Mouse (Mus musculus): ENCODE data around the gene Lmna. TPM values are rescaled to one million over a fixed set of nuclear protein-coding genes. Genes with fewer than 3 reads are reported as not detected.

The Lmna gene
- polyA plus RNA-seq, 1 experiment from 2014 or later: 183 TPM

DNA sequence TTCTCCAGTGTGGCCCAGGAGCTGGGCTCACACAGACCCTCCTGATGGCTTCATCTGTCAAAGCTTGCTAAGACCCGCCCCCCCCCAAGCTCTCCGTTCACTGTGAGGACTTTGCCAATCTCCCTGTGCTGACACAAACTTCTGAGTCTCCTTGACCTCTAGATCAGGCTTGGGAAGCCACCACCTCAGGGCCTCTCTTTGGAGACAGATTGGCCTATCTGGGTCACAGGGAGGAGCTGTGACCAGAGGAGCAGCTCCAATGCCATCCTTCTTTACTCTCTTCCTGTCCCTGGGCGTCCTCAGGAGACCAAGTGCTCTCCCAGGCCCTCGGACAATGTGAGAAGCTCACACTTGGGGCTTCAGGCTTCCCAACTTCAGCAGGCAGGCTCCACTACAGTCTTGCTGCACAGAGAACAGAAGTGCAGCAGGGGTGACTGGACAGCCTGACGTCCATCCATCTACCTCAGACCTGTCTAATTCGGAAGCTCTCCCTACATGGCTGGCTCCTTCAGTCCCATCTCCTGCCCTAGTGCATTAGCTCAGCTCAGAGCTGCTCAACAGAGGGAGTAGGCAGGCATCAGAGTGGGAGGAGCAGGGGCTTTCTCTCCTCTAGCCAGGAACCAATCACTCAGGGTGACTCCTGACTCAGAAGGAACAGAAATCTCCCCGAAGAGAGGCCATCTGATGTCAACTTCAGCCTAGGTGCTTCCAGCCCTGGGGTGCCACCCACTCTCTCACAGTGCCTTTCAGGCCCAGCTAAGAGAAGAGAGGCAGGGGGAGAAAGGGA, 52.8 kb downstream of the Lmna start:
- no peaks in the 10 kb centered on the region for H3K9me3 ChIP-seq
- H3K4me3 ChIP-seq: no peak overlapping the region
- H3K9ac ChIP-seq: no peak overlapping the region
- H3K36me3 ChIP-seq: no peaks in the 10 kb centered on the region
- H3K27ac ChIP-seq: no peak overlapping the region
- no peak overlapping the region for H3K4me2 ChIP-seq (replicated peaks)
- H3K4me1 ChIP-seq: peaks cover 29% of the 10 kb centered on the region
- no peak for ATAC-seq (ENCODE audit: low FRiP score, low read depth)
- WGBS: 69% methylated on average over 7 of the region's 7 CpGs
- H3K27me3 ChIP-seq: 0 out of 2 replicates have a peak, but pooled peaks cover 25% of the 10 kb centered on the region

DNA sequence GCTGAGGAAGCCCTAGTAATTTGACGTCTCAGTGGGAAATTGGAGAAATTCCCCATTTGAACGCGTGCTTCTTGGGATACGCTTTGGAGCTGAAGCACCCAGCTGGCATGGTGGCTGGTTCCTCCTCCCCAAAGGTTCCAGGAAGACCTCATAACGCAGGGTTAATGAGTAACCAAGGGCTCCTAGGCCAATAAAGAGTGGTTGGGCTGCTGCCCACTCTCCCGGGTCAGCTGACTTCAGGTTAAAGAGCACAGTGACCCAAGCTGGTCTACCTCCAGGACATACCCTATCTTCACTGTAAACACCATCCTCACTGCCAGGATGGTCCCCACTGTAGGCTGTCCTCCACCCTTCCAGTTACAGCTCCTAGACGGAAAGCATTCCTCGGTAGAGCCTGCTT, 53.4 kb downstream of the Lmna start:
- peaks cover 26% of the 10 kb centered on the region for H3K4me1 ChIP-seq
- no peaks in the 10 kb centered on the region for H3K9me3 ChIP-seq
- H3K36me3 ChIP-seq: no peaks in the 10 kb centered on the region
- no peak overlapping the region for H3K4me2 ChIP-seq (replicated peaks)
- WGBS: 83% methylated on average over 8 of the region's 8 CpGs
- H3K4me3 ChIP-seq: no peak overlapping the region
- H3K27ac ChIP-seq: no peak overlapping the region
- H3K27me3 ChIP-seq: 0 out of 2 replicates have a peak, but pooled peaks cover 25% of the 10 kb centered on the region
- H3K9ac ChIP-seq: no peak overlapping the region
- no peak for ATAC-seq (ENCODE audit: low FRiP score, low read depth)

- Histone ChIP-seq H3K9ac (no peak overlapping the region), H3K27ac (peak overlapping the region; percentile 33; the same call in 1 of the 2 replicates), H3K9me3 (no peaks in the 10 kb centered on the region), H3K4me2 (replicated peaks) (peak overlapping the region; percentile 25; the same call in 1 of the 2 replicates), H3K27me3 (0 out of 2 replicates have a peak, but pooled peaks cover 25% of the 10 kb centered on the region), H3K4me3 (no peak overlapping the region), H3K36me3 (no peaks in the 10 kb centered on the region), H3K4me1 (peaks cover 20% of the 10 kb centered on the region)
- WGBS: 70% methylated on average over 18 of the region's 18 CpGs
- no peak for ATAC-seq (ENCODE audit: low FRiP score, low read depth)
Observed at GRCm38 (mm10) chr3:88455588-88456264, 54.0 kb downstream of the Lmna start.

GRCm38 (mm10) chr3:88454762-88455587, 54.8 kb downstream of the Lmna start:
- no peaks in the 10 kb centered on the region for H3K9me3 ChIP-seq
- no peak overlapping the region for H3K9ac ChIP-seq
- no peaks in the 10 kb centered on the region for H3K36me3 ChIP-seq
- no peak for ATAC-seq (ENCODE audit: low FRiP score, low read depth)
- no peak overlapping the region for H3K4me3 ChIP-seq
- H3K4me1 ChIP-seq: peaks cover 19% of the 10 kb centered on the region
- WGBS: 43% methylated on average over 9 of the region's 9 CpGs
- 0 out of 2 replicates have a peak, but pooled peaks cover 21% of the 10 kb centered on the region for H3K27me3 ChIP-seq
- H3K4me2 ChIP-seq (replicated peaks): peak overlapping the region; percentile 25
- peak overlapping the region; percentile 33; the same call in 1 of the 2 replicates for H3K27ac ChIP-seq

GRCm38 (mm10) chr3:88453986-88454385, 55.8 kb downstream of the Lmna start:
- Histone ChIP-seq H3K36me3 (no peaks in the 10 kb centered on the region), H3K9me3 (no peaks in the 10 kb centered on the region), H3K27ac (no peak overlapping the region), H3K27me3 (0 out of 2 replicates have a peak, but pooled peaks cover 12% of the 10 kb centered on the region), H3K4me2 (replicated peaks) (no peak overlapping the region), H3K4me1 (peaks cover 25% of the 10 kb centered on the region), H3K9ac (no peak overlapping the region), H3K4me3 (no peak overlapping the region)
- no peak for ATAC-seq (ENCODE audit: low FRiP score, low read depth)
- 73% methylated on average over 8 of the region's 8 CpGs for WGBS

DNA sequence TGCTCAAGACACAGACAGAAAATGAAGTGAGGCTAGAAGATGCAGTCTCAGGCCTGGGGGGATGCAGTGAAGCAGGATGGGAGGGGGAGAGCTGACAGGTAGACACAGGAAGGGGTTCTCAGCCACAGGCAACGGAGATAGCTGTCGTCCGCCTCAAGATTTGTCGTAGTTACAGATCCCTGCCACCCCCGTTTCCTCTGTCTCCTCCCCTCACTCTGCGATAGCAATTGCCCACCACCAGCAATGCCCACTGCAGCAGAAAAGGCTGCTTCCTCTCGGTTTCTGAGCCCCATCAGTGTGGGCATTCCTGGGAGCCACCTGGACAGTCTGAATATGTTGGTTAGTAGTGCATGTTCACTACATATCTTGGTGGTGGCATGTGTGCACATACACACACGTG, 56.4 kb downstream of the Lmna start:
- no peaks in the 10 kb centered on the region for H3K36me3 ChIP-seq
- no peak overlapping the region for H3K4me2 ChIP-seq (replicated peaks)
- H3K9me3 ChIP-seq: no peaks in the 10 kb centered on the region
- H3K27me3 ChIP-seq: 0 out of 2 replicates have a peak, but pooled peaks cover 10% of the 10 kb centered on the region
- no peak overlapping the region for H3K4me3 ChIP-seq
- 54% methylated on average over 8 of the region's 8 CpGs for WGBS
- ATAC-seq (ENCODE audit: low FRiP score, low read depth): no peak
- no peak overlapping the region for H3K27ac ChIP-seq
- H3K4me1 ChIP-seq: peaks cover 21% of the 10 kb centered on the region
- H3K9ac ChIP-seq: no peak overlapping the region

GRCm38 (mm10) chr3:88452716-88453115, 57.0 kb downstream of the Lmna start:
- no peaks in the 10 kb centered on the region for H3K9me3 ChIP-seq
- no peaks in the 10 kb centered on the region for H3K36me3 ChIP-seq
- 0 out of 2 replicates have a peak, but pooled peaks cover 7% of the 10 kb centered on the region for H3K27me3 ChIP-seq
- H3K4me3 ChIP-seq: no peak overlapping the region
- H3K9ac ChIP-seq: no peak overlapping the region
- H3K4me1 ChIP-seq: peaks cover 17% of the 10 kb centered on the region
- 75% methylated on average over 6 of the region's 6 CpGs for WGBS
- no peak overlapping the region for H3K4me2 ChIP-seq (replicated peaks)
- H3K27ac ChIP-seq: no peak overlapping the region
- ATAC-seq (ENCODE audit: low FRiP score, low read depth): no peak

DNA sequence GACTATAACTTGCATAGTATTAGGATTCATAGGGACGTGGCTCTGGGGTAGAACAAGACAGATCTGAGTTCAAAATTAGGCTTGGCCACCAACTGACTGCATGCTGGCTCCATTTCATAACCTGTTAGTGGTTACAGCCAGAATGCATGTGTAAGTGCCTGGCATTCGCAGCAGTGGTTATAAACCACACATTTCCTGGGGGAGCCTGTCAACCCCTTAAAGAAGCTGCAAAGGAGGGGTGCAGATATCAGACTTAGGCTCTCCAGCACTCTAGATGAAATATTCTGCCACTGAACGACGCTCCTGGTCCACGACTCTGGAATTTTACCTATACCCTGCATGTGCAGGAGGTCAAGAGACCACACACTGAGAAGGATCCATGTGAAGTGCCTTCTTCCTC, 57.5 kb downstream of the Lmna start:
- WGBS: 69% methylated on average over 5 of the region's 5 CpGs
- Histone ChIP-seq H3K27me3 (0 out of 2 replicates have a peak, but pooled peaks cover 7% of the 10 kb centered on the region), H3K36me3 (no peaks in the 10 kb centered on the region), H3K4me3 (no peak overlapping the region), H3K4me2 (replicated peaks) (no peak overlapping the region), H3K9me3 (no peaks in the 10 kb centered on the region), H3K4me1 (peaks cover 17% of the 10 kb centered on the region), H3K9ac (no peak overlapping the region), H3K27ac (no peak overlapping the region)
- ATAC-seq (ENCODE audit: low FRiP score, low read depth): no peak

DNA sequence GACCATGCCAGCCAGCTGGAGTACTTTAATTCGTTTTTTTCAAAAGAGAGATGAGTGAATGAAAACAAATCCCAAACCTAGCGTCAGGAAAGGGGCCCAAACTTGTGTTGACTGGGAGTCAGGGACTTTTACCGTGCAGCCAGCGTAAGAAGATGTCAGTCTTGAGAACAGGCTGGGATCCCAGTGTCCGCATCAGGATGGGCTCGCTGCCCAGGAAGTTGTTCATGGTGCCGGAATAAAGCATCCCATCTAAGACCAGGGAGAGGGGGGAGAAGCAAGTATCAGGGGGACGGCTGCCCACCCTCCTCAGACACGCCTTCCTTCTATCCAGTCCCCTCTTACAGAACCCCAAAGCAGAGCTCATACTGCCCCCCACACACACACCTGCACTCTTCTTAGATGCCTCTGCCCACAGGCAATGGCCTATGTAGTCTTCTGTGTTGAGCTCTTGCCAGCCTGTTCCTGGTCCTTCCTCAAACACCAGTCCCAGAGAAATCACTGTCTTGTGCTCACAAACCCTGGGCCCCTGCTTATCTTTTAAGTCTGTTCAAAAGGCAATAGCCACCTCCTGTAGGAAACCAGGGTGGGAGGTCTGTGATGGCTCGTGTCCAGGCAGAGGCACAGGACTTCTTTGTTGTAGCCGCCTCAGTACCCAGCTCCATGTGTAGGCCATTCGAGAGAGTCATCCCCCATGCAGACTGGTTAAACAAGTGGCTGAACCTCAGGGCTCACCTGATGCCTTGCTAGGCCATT, 59.2 kb downstream of the Lmna start:
- Histone ChIP-seq H3K9me3 (no peaks in the 10 kb centered on the region), H3K27me3 (0 out of 2 replicates have a peak, but pooled peaks cover 7% of the 10 kb centered on the region), H3K4me3 (no peak overlapping the region), H3K27ac (no peak overlapping the region; the same call in 1 of the 2 replicates), H3K36me3 (no peaks in the 10 kb centered on the region), H3K9ac (no peak overlapping the region), H3K4me2 (replicated peaks) (peak overlapping the region; percentile 59; the same call in 1 of the 2 replicates), H3K4me1 (peaks cover 17% of the 10 kb centered on the region)
- 79% methylated on average over 12 of the region's 12 CpGs for WGBS
- no peak for ATAC-seq (ENCODE audit: low FRiP score, low read depth)

- H3K27ac ChIP-seq: peak overlapping the region; percentile 63; the same call in 1 of the 2 replicates
- WGBS: 5% methylated on average over 21 of the region's 21 CpGs
- H3K4me2 ChIP-seq (replicated peaks): peak overlapping the region; percentile 59
- H3K4me3 ChIP-seq: peak overlapping the region; percentile 37
- ATAC-seq (ENCODE audit: low FRiP score, low read depth): peak; percentile 88
- peaks cover 10% of the 10 kb centered on the region for H3K4me1 ChIP-seq
- H3K36me3 ChIP-seq: no peaks in the 10 kb centered on the region
- H3K9ac ChIP-seq: peak overlapping the region; percentile 46
- H3K9me3 ChIP-seq: no peaks in the 10 kb centered on the region
- 0 out of 2 replicates have a peak, but pooled peaks cover 4% of the 10 kb centered on the region for H3K27me3 ChIP-seq
Observed at GRCm38 (mm10) chr3:88449395-88450023, 60.2 kb downstream of the Lmna start.

DNA sequence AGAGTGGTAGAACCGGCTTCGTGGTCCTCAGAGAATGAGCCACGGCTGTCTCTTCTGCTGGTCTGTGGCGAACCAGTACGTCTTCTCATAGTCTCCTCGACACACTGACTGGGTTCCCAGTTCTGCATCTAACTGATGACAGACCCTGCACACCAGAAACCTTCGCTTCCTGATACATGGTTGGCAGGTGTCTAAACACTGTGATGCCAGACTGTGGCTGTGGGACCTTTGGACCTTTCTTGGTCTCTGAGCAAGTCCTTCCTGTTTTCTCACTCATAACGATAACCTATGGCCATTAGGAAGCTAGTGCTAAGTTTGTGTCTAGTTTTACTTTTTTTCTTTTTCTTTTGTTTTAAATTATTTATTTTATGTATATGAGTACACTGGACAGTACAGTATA, 61.3 kb downstream of the Lmna start:
- Histone ChIP-seq H3K27me3 (0 out of 2 replicates have a peak, but pooled peaks cover 1% of the 10 kb centered on the region), H3K4me2 (replicated peaks) (no peak overlapping the region), H3K27ac (no peak overlapping the region), H3K4me3 (no peak overlapping the region), H3K36me3 (no peaks in the 10 kb centered on the region), H3K9ac (no peak overlapping the region), H3K4me1 (peaks cover 10% of the 10 kb centered on the region), H3K9me3 (no peaks in the 10 kb centered on the region)
- no peak for ATAC-seq (ENCODE audit: low FRiP score, low read depth)
- 87% methylated on average over 8 of the region's 8 CpGs for WGBS

Measured in limb, embryonic 13.5 days (tissue).